Mouse (Mus musculus): ENCODE results near the gene Ncor2. TPM values are rescaled to one million over a fixed set of nuclear protein-coding genes. Genes with fewer than 3 reads are reported as not detected.

Ncor2 gene
- polyA plus RNA-seq, 1 experiment from 2014 or later, result 30.5 TPM

DNA sequence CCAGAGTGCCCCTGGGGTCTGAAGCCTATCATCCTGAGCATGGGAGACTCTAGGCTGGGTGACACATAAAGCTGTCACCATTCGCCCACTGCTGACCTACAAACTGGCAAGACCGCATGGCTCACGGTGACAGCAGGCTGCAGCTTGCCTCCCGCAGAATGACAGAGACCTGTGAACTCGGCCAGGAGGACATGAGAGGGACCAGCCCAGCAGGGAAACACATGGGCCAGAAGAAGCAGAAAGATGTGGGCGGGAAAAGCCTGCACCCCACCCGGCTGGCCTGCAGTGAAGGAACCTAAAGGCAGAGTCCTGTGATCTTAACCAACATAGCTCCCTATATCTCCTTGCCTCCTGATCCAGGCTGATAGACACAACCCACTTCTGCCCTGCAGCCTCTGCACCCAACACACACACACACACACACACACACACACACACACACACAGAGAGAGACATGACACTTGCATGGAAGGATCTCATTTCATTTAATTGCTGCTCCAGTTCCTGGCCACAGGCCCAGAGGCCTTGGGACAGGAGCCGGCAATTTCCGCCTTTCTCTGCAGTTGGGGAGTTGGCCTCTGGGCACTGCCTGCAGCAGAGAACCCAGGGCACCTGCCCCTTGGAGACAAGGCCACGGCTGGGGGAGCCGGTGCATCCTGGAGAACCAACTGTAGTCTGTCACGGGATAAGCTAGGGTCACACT, 14.4 kb downstream of the Ncor2 start:
- Histone ChIP-seq H3K9ac (no peak overlapping the region), H3K4me3 (no peak overlapping the region), H3K9me3 (no peaks in the 10 kb centered on the region), H3K27ac (peak overlapping the region; percentile 78), H3K4me2 (no peak overlapping the region), H3K4me1 (peaks cover 73% of the 10 kb centered on the region), H3K36me3 (no peaks in the 10 kb centered on the region), H3K27me3 (no peaks in the 10 kb centered on the region)
- peak; percentile 58; the same call in 1 of the 2 replicates for ATAC-seq (ENCODE audit: borderline replicate concordance, extremely low read depth, low FRiP score, low TSS enrichment)
- 26% methylated on average over 12 of the region's 12 CpGs for WGBS

DNA sequence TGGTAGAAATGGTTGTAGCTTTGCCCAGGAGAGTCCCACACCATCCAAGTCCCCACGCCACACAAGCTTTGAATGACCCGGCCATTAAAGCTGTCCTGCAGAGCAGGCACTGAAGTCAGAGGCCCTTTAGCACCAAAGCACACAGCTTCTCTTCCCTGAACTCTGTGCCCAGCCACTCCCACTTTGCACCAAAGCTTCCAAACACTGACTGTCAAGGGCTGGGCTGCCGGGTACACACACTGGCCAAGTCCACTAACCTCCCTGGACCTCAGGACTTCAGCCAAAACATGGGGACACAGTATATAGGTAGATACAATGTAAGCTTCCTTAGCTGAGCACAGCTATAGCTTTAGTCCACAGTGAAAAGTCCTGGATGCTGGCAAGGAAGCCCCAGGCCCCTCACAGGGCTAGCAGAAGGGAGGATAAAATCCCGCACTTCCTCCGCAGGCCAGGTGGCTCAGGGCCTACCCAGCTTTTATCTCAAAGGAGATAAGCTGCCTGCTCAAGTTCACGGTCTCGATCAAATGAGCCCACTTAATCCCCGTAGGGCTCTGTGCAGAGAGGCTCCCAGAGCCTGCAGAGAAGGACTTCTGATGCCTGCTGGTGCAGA, 15.5 kb downstream of the Ncor2 start:
- H3K9me3 ChIP-seq, result no peaks in the 10 kb centered on the region
- no peak for ATAC-seq (ENCODE audit: borderline replicate concordance, extremely low read depth, low FRiP score, low TSS enrichment)
- peak overlapping the region; percentile 0; the same call in 1 of the 2 replicates for H3K27ac ChIP-seq
- no peak overlapping the region for H3K4me3 ChIP-seq
- peaks cover 79% of the 10 kb centered on the region for H3K4me1 ChIP-seq
- H3K9ac ChIP-seq, result no peak overlapping the region
- no peak overlapping the region for H3K4me2 ChIP-seq
- WGBS, result 37% methylated on average over 8 of the region's 8 CpGs
- H3K27me3 ChIP-seq, result no peaks in the 10 kb centered on the region
- no peaks in the 10 kb centered on the region for H3K36me3 ChIP-seq

DNA sequence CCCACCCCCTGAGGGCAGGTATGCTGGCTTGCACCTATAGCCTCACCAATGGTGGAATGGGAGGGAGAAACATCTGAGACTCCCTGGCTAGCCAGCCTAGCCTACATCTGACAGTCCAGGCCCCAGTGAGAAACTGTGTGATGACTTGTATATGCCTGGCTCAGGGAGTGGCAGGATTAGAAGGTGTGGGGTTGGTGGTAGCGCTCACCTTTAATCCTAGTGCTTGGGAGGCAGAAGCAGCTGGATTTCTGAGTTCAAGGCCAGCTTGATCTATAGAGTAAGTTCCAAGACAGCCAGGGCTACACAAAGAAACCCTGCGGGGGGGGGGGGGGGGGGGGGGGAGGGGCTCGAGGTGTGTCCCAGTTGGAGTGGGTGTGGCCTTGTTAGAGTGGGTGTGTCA, 16.6 kb downstream of the Ncor2 start:
- H3K4me1 ChIP-seq, result peaks cover 80% of the 10 kb centered on the region
- no peak for ATAC-seq (ENCODE audit: borderline replicate concordance, extremely low read depth, low FRiP score, low TSS enrichment)
- H3K9me3 ChIP-seq, result no peaks in the 10 kb centered on the region
- no peak overlapping the region for H3K27ac ChIP-seq
- WGBS, result 92% methylated on average over 1 of the region's 3 CpGs
- no peaks in the 10 kb centered on the region for H3K36me3 ChIP-seq
- no peak overlapping the region for H3K9ac ChIP-seq
- H3K4me3 ChIP-seq, result no peak overlapping the region
- H3K4me2 ChIP-seq, result no peak overlapping the region
- no peaks in the 10 kb centered on the region for H3K27me3 ChIP-seq

DNA sequence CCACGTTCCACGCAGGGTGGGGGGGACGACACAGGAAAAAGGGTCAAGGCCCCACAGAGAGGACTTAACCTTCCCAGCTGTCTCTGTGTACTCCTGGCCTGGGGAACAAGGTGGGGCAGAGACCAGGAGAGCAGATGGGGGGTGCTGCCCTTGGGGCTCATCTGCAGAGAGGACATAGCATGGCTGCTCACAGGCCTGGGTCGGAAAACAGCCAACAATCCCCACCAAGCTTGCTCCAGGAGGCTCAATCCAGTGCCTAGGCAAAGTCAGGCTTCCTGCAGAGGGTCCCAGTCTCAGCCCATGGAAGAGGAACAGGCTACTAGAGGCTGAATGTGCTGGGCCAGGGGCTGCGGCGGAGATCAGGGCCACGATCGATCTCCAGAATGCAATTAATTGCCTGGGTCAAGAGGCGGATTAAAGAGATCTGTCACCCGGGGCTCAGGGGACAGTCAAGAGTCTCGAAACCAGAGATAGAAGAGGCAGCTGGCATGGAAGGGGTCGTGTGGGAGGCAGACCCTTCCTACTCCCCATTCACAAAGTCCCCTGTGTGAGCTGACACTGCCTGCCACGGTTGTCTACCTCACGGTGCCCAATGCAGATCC, 19.1 kb downstream of the Ncor2 start:
- no peaks in the 10 kb centered on the region for H3K36me3 ChIP-seq
- no peak overlapping the region for H3K4me3 ChIP-seq
- WGBS, result 43% methylated on average over 14 of the region's 14 CpGs
- no peaks in the 10 kb centered on the region for H3K9me3 ChIP-seq
- no peak overlapping the region for H3K9ac ChIP-seq
- peaks cover 81% of the 10 kb centered on the region for H3K4me1 ChIP-seq
- H3K4me2 ChIP-seq, result 0 out of 2 replicates have a peak overlapping the region, but pooled peaks have one; percentile 42
- peak overlapping the region; percentile 16 for H3K27ac ChIP-seq
- H3K27me3 ChIP-seq, result no peaks in the 10 kb centered on the region
- no peak for ATAC-seq (ENCODE audit: borderline replicate concordance, extremely low read depth, low FRiP score, low TSS enrichment)

DNA sequence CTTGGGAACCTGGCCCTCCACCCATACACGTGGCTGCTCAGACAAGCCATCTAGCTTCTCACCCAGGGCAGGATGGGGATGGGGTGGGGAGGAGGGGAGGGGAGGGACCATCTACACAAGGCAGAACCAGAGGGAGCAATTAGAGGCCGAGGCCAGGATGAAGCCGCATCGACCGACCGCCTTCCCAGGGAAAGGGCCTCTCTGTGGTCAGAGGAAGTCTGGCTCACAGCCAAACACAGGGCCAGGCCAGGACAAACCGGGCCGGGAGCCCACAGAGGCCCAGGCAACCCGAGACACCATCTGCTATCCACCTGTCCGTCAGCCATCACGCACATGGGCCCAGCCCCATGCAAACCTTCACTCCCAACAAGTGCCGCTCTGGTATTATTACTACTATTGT, 19.7 kb downstream of the Ncor2 start:
- peak overlapping the region; percentile 72; the same call in 1 of the 2 replicates for H3K27ac ChIP-seq
- peak; percentile 64; the same call in 1 of the 2 replicates for ATAC-seq (ENCODE audit: borderline replicate concordance, extremely low read depth, low FRiP score, low TSS enrichment)
- H3K9ac ChIP-seq, result no peak overlapping the region
- peak overlapping the region; percentile 42 for H3K4me2 ChIP-seq
- peaks cover 81% of the 10 kb centered on the region for H3K4me1 ChIP-seq
- H3K36me3 ChIP-seq, result no peaks in the 10 kb centered on the region
- H3K27me3 ChIP-seq, result no peaks in the 10 kb centered on the region
- WGBS, result 4% methylated on average over 12 of the region's 12 CpGs
- no peak overlapping the region for H3K4me3 ChIP-seq
- no peaks in the 10 kb centered on the region for H3K9me3 ChIP-seq

DNA sequence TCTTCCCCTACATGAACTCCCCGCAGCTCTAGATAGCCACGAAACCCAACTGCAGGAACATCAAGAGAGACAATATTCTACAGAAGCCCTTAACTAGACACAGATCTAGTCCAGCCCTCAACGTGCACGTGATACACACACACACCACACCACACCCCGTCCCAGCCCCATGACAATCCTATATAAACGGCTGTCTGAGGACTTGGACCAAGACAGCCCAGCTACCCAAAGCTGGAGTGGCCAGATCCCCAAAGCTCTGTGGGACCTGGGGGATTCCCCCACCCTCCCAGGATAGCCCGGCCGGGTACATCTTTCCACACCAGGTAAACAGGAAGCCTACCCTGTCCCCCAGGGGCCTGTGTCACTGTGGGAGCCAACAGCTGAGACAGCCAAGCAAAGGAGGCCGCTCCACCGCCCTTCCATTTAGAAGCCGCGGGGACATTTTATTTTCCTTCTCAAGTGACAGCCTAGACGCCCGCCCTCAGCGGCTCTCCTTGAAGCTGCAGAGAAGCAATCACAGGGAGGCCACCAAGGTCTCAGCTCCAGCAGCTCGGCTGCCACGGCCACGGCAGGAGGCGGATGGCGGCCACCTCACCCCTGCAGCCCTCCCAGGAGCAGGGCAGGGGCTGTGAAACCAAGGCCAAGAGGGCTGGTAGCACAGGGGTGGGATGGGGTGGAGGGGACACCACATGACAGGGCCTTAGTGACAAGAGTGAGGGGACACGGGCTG, 20.6 kb downstream of the Ncor2 start:
- WGBS, result 13% methylated on average over 21 of the region's 21 CpGs
- Histone ChIP-seq H3K36me3 (no peaks in the 10 kb centered on the region), H3K27me3 (no peaks in the 10 kb centered on the region), H3K4me1 (peaks cover 81% of the 10 kb centered on the region), H3K27ac (peak overlapping the region; percentile 72), H3K9me3 (no peaks in the 10 kb centered on the region), H3K9ac (peak overlapping the region; percentile 0; the same call in 1 of the 2 replicates), H3K4me3 (no peak overlapping the region), H3K4me2 (peak overlapping the region; percentile 42)
- ATAC-seq (ENCODE audit: borderline replicate concordance, extremely low read depth, low FRiP score, low TSS enrichment), result 0 out of 2 replicates have a peak, but pooled peaks have one; percentile 25

DNA sequence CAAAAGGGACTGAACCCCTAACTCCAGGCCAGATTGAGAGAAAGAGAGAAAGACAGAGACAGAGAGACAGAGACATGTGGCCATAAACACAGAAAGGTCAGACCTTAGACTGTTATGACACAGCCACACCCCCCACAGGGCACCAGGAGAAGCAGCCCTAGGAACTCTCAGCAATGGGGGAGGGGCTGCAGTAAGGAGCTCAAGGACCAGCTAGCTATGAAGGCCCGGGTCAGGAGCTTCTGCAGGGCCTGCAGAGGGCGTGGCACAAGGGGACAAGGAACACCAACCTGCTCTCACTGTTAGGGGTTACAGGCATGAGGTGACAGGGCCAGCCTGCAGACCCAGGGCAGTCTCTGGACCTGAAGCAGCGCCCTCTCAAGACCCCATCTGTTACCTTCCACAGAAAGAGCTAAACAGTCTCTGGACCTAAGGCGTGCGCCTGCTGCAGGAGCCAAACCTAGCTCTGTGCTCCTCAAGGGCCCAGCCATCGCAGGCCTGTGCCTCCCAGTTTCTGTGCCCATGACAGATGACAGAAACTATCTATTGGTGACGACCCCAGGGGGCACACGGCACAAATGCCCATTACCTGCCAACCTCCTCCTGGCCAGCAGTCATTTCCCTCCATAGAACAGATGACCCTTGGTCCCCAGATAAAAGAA, 21.5 kb downstream of the Ncor2 start:
- Histone ChIP-seq H3K4me2 (no peak overlapping the region), H3K27ac (peak overlapping the region; percentile 72; the same call in 1 of the 2 replicates), H3K27me3 (no peaks in the 10 kb centered on the region), H3K9ac (no peak overlapping the region), H3K36me3 (no peaks in the 10 kb centered on the region), H3K4me3 (no peak overlapping the region), H3K9me3 (no peaks in the 10 kb centered on the region), H3K4me1 (peaks cover 82% of the 10 kb centered on the region)
- 46% methylated on average over 8 of the region's 8 CpGs for WGBS
- no peak for ATAC-seq (ENCODE audit: borderline replicate concordance, extremely low read depth, low FRiP score, low TSS enrichment)

DNA sequence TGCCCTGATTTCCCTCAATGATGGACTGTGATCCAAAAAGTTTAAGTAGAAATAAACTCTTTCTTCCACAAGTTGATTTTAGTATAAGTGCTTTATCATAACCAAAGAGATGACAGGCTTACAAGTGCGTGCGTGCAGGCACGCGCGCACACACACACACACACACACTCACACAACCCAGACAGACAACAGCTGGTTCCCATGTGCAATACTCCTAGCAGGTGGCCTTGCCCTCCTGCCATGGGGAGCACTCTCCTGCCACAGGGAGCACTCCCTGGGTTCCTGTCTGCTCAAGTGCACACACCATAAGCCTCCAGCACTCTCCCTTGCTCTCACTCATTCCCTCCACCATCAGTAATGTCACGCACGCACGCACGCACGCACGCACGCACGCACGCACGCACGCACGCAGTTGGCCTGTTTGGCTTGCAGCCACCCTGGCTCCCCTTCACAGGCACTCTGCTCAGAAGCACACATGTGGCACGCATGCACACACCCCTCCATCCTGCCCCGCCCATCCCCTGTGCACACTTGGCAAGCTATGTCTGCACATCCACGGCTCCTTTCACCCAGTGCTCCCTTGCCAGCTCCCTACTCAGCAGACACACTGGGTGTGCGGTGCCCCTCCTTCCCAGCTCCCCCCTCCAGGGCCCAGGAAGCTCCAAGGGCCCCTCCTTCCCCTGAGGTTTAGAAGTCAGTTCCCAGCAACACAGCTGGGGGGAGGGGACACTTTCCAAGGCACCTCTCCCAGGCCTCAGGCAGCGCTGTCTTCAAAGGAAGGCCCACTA, 22.4 kb downstream of the Ncor2 start:
- Histone ChIP-seq H3K4me3 (no peak overlapping the region), H3K9me3 (no peaks in the 10 kb centered on the region), H3K4me1 (peaks cover 89% of the 10 kb centered on the region), H3K27ac (peak overlapping the region; percentile 30), H3K4me2 (no peak overlapping the region), H3K9ac (no peak overlapping the region), H3K36me3 (no peaks in the 10 kb centered on the region), H3K27me3 (no peaks in the 10 kb centered on the region)
- ATAC-seq (ENCODE audit: borderline replicate concordance, extremely low read depth, low FRiP score, low TSS enrichment), result peak; percentile 32; the same call in 1 of the 2 replicates
- 68% methylated on average over 22 of the region's 22 CpGs for WGBS

DNA sequence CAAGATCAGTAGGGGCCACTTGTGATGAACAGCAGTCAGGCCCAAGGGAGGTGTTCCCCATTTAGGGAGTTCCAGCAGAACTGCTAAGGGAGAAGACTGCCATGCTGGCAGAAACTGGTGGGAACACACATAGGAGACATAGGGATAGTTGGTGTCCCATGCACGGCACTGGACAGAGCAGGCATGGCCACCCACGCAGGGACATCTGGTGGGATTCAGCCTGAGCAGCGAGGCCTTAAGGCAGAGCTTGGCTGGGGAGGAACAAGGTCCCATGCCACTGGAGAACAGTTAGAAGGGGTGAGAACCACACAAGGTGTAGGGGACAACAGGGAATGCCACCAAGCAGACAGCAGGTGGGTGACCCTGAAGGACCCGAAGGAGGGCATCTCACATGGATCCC, 23.6 kb downstream of the Ncor2 start:
- Histone ChIP-seq H3K4me2 (no peak overlapping the region), H3K9ac (no peak overlapping the region), H3K36me3 (no peaks in the 10 kb centered on the region), H3K27ac (no peak overlapping the region), H3K4me3 (no peak overlapping the region), H3K27me3 (no peaks in the 10 kb centered on the region), H3K4me1 (peaks cover 99% of the 10 kb centered on the region), H3K9me3 (no peaks in the 10 kb centered on the region)
- 80% methylated on average over 4 of the region's 4 CpGs for WGBS
- no peak for ATAC-seq (ENCODE audit: borderline replicate concordance, extremely low read depth, low FRiP score, low TSS enrichment)

DNA sequence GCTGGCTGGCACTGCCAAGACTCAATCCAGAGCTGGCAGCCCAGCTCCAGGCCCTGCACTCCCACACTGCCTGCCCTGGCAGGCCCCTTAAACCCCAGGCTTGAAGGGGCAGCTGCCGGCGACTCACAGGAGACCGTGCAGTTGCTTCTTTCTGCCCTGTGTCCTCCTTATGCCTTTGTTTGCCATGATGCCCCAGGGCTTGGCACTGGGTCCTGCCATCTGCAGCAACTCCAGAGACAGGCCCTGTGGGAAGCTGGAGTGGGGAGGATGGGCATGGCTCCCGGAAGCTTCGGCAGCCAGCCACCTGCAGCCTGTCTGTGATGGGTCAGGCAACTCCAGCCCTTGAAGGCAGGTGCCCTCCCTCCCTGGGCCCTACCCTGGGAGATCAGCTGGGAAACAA, 24.0 kb downstream of the Ncor2 start:
- Histone ChIP-seq H3K9me3 (no peaks in the 10 kb centered on the region), H3K27ac (no peak overlapping the region), H3K9ac (no peak overlapping the region), H3K4me1 (peaks cover 99% of the 10 kb centered on the region), H3K36me3 (no peaks in the 10 kb centered on the region), H3K4me2 (no peak overlapping the region), H3K4me3 (no peak overlapping the region), H3K27me3 (no peaks in the 10 kb centered on the region)
- WGBS, result 69% methylated on average over 5 of the region's 5 CpGs
- ATAC-seq (ENCODE audit: borderline replicate concordance, extremely low read depth, low FRiP score, low TSS enrichment), result no peak

DNA sequence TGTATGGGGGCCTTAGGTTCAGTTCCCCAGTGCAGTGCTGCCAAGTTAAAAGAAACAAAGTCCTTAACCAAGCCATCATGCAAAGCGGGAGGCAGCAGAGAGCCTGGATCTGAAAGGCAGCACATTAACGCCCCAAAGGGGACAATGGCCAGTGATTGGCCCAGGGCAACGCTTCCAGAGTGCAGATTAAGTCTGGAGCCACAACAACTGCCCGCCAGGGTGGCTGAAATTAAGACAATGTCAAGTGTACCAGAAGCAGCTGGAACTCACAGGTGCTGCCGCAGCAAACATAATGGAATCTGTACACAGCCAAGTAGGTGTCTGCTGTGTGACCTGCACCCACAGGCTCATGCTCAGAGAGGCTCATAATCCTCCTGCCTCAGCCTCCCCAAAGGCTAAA, 24.8 kb downstream of the Ncor2 start:
- no peaks in the 10 kb centered on the region for H3K36me3 ChIP-seq
- no peak overlapping the region for H3K9ac ChIP-seq
- no peaks in the 10 kb centered on the region for H3K27me3 ChIP-seq
- no peak overlapping the region for H3K4me2 ChIP-seq
- WGBS, result 75% methylated on average over 5 of the region's 5 CpGs
- H3K27ac ChIP-seq, result no peak overlapping the region
- peaks cover 99% of the 10 kb centered on the region for H3K4me1 ChIP-seq
- ATAC-seq (ENCODE audit: borderline replicate concordance, extremely low read depth, low FRiP score, low TSS enrichment), result no peak
- H3K4me3 ChIP-seq, result no peak overlapping the region
- no peaks in the 10 kb centered on the region for H3K9me3 ChIP-seq

Measured in lung, embryonic 15.5 days (tissue).